Mouse (Mus musculus): Measurements from ENCODE around the gene Atp6ap1. TPM values are rescaled to one million over a fixed set of nuclear protein-coding genes. Genes with fewer than 3 reads are reported as not detected.
A peak's percentile ranks its signal among the peaks of the same experiment; 100 is the strongest.

Gene Atp6ap1
- polyA plus RNA-seq, 1 experiment from 2014 or later, result 120 TPM

DNA sequence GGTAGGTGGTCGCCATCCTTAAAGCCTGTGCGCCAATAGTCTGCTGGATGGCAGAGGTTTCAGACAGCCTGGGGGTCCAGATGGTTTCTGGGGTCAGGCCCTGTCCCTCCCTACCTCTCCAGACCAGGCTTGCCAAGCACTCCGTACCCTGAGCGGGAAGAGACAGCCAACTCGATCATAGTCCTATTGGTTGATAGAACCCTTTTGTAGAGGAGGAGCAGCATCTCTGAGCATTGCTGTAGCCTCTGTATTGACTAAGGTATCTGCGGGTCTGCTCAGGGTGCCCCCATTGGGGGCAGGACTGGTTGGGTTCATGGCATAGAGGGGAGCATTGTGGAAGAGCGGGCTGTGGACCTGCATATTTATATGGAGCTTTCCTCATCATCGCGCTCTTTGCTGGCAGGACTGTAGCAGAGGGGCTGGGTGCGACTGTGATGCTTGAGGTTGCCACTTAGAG is 32.3 kb downstream of the Atp6ap1 start:
- H3K27me3 ChIP-seq (replicated peaks), result no peaks in the 10 kb centered on the region
- 22% methylated on average over 10 of the region's 10 CpGs for WGBS
- peaks cover 11% of the 10 kb centered on the region; the same call in 1 of the 2 replicates for H3K4me1 ChIP-seq (replicated peaks)
- H3K9ac ChIP-seq, result peak overlapping the region; percentile 56
- H3K4me3 ChIP-seq (replicated peaks), result peak overlapping the region; percentile 44
- H3K36me3 ChIP-seq, result no peaks in the 10 kb centered on the region
- peak overlapping the region; percentile 62 for H3K4me2 ChIP-seq (replicated peaks)
- peak; percentile 52 for ATAC-seq
- no peak overlapping the region for H3K27ac ChIP-seq
- no peaks in the 10 kb centered on the region for H3K9me3 ChIP-seq

DNA sequence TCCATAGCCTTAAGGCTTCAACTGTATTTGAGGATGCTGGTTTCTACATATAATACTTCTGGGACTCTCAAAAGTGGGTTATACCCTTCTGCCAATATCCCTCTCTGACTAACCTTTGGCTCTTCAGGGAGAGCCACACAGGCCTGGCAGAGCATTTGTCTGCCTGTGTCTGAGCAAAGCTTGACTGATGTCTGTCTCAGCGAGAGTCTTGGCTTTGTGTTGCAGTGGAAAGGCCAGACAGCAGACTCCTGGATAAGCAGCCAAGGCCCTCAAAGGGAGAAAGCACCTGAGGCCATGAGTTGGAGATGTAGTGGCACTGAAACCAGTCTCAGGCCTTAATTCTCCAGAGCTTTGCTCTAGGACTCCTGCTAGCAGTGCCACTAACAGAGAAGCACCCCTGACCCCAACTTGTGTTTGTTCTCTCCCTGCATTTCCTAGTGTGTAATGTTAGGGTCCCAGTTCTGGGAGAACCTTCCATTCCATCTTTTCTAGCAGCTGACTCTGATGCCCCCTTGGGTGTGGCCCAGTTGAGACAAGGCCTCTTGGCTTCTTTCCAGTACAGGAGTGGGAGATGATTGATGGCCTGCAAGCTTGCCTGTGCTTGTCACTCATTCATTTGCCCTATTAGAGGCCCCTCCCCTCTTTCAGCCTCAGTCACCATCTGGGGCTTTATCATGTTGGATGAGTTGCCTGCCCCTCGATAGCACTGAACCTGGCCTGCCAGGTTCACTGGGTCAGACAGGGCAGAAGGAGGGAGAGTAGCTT is 33.5 kb downstream of the Atp6ap1 start:
- peak overlapping the region; percentile 62 for H3K4me2 ChIP-seq (replicated peaks)
- H3K4me3 ChIP-seq (replicated peaks), result no peak overlapping the region; the same call in 1 of the 2 replicates

GRCm38 (mm10) chrX:74352645-74353466 is 56.0 kb downstream of the Atp6ap1 start:
- Histone ChIP-seq H3K9ac (peak overlapping the region; percentile 48), H3K4me1 (replicated peaks) (no peaks in the 10 kb centered on the region), H3K9me3 (no peaks in the 10 kb centered on the region), H3K27ac (no peak overlapping the region), H3K27me3 (replicated peaks) (no peaks in the 10 kb centered on the region), H3K4me3 (replicated peaks) (peak overlapping the region; percentile 42), H3K4me2 (replicated peaks) (peak overlapping the region; percentile 64), H3K36me3 (no peaks in the 10 kb centered on the region)
- WGBS, result 24% methylated on average over 13 of the region's 13 CpGs
- peak; percentile 65 for ATAC-seq

More for the DNA sequence above, 33.5 kb downstream of the Atp6ap1 start:
- Histone ChIP-seq H3K4me1 (replicated peaks) (peaks cover 11% of the 10 kb centered on the region; the same call in 1 of the 2 replicates), H3K9ac (no peak overlapping the region; the same call in 1 of the 2 replicates), H3K36me3 (no peaks in the 10 kb centered on the region), H3K27ac (no peak overlapping the region), H3K27me3 (replicated peaks) (no peaks in the 10 kb centered on the region), H3K9me3 (no peaks in the 10 kb centered on the region)
- ATAC-seq, result no peak
- WGBS, result 30% methylated on average over 2 of the region's 2 CpGs

DNA sequence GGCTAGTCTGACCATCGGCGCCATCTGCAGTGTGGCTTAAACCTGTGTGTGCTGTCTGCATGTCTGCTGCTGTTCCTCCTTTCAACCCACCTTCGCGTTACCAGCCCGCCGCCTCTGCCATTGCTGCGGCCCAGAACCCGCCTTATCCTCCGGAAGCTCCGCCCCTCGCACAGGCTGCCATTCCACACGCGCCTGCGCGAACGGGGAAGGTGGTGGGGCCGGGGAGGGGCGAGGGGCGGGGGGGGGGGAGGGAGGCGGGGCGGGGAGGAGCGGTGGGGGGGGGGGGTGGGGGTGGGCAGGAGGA is 56.5 kb downstream of the Atp6ap1 start, which contains the start of gene Lage3:
Lage3 (minus strand) TSS at position 152 of the 304 bp plus-strand sequence.
- WGBS, result 16% methylated on average over 12 of the region's 22 CpGs
- Histone ChIP-seq H3K4me1 (replicated peaks) (no peaks in the 10 kb centered on the region), H3K36me3 (no peaks in the 10 kb centered on the region), H3K9ac (peak within 1 kb of the TSS; percentile 48), H3K27ac (no peak within 1 kb of the TSS), H3K4me3 (replicated peaks) (peak within 1 kb of the TSS; percentile 42), H3K9me3 (no peaks in the 10 kb centered on the region), H3K27me3 (replicated peaks) (no peaks in the 10 kb centered on the region), H3K4me2 (replicated peaks) (peak within 1 kb of the TSS; percentile 64)
- peak; percentile 88 for ATAC-seq

Other genes with a start within 250 kb of the Atp6ap1 start
- gene Opn1mw, start 169.6 kb upstream of the Atp6ap1 start, polyA plus RNA-seq (2015; fragmentation: Nextera tagmentation; extraction: Ambion mirVana), result not detected in 2 replicates
- gene Mecp2, start 161.7 kb upstream of the Atp6ap1 start, polyA plus RNA-seq (2015; fragmentation: Nextera tagmentation; extraction: Ambion mirVana), result 10.7 and 10.9 TPM in 2 replicates
- not detected in 2 replicates for gene Tex28, start 129.3 kb upstream of the Atp6ap1 start, polyA plus RNA-seq (2015; fragmentation: Nextera tagmentation; extraction: Ambion mirVana)
- not detected in 2 replicates for gene Tktl1, start 119.8 kb upstream of the Atp6ap1 start, polyA plus RNA-seq (2015; fragmentation: Nextera tagmentation; extraction: Ambion mirVana)
- gene Flna, start 47.3 kb upstream of the Atp6ap1 start, polyA plus RNA-seq (2015; fragmentation: Nextera tagmentation; extraction: Ambion mirVana), result 274 and 316 TPM in 2 replicates
- 21.7 and 25.7 TPM in 2 replicates for gene Emd, start 42.4 kb upstream of the Atp6ap1 start, polyA plus RNA-seq (2015; fragmentation: Nextera tagmentation; extraction: Ambion mirVana)
- 818 and 879 TPM in 2 replicates for gene Rpl10, start 26.3 kb upstream of the Atp6ap1 start, polyA plus RNA-seq (2015; fragmentation: Nextera tagmentation; extraction: Ambion mirVana)
- gene Taz, start 15.2 kb upstream of the Atp6ap1 start, polyA plus RNA-seq (2015; fragmentation: Nextera tagmentation; extraction: Ambion mirVana), result 74.9 and 81.1 TPM in 2 replicates
- 11.0 TPM in 2 replicates for gene Dnase1l1, start 14.8 kb upstream of the Atp6ap1 start, polyA plus RNA-seq (2015; fragmentation: Nextera tagmentation; extraction: Ambion mirVana)
- gene Gdi1, start 7.9 kb downstream of the Atp6ap1 start, polyA plus RNA-seq (2015; fragmentation: Nextera tagmentation; extraction: Ambion mirVana), result 158 and 168 TPM in 2 replicates
- 58.8 and 60.0 TPM in 2 replicates for gene Fam50a, start 15.9 kb downstream of the Atp6ap1 start, polyA plus RNA-seq (2015; fragmentation: Nextera tagmentation; extraction: Ambion mirVana)
- gene Plxna3, start 32.0 kb downstream of the Atp6ap1 start, polyA plus RNA-seq (2015; fragmentation: Nextera tagmentation; extraction: Ambion mirVana), result 7.3 and 8.5 TPM in 2 replicates
- 91.5 and 104 TPM in 2 replicates for gene Lage3, start 56.5 kb downstream of the Atp6ap1 start, polyA plus RNA-seq (2015; fragmentation: Nextera tagmentation; extraction: Ambion mirVana)
- 65.1 and 66.8 TPM in 2 replicates for gene Ubl4a, start 76.1 kb downstream of the Atp6ap1 start, polyA plus RNA-seq (2015; fragmentation: Nextera tagmentation; extraction: Ambion mirVana)
- gene Slc10a3, start 76.3 kb downstream of the Atp6ap1 start, polyA plus RNA-seq (2015; fragmentation: Nextera tagmentation; extraction: Ambion mirVana), result 15.9 and 16.6 TPM in 2 replicates
- 29.5 and 32.0 TPM in 2 replicates for gene Fam3a, start 96.2 kb downstream of the Atp6ap1 start, polyA plus RNA-seq (2015; fragmentation: Nextera tagmentation; extraction: Ambion mirVana)
- 18.4 and 19.7 TPM in 2 replicates for gene Ikbkg, start 96.2 kb downstream of the Atp6ap1 start, polyA plus RNA-seq (2015; fragmentation: Nextera tagmentation; extraction: Ambion mirVana)
- gene G6pdx, start 132.1 kb downstream of the Atp6ap1 start, polyA plus RNA-seq (2015; fragmentation: Nextera tagmentation; extraction: Ambion mirVana), result 45.9 and 46.3 TPM in 2 replicates
- gene Gm6880, start 184.3 kb downstream of the Atp6ap1 start, polyA plus RNA-seq (2015; fragmentation: Nextera tagmentation; extraction: Ambion mirVana), result not detected in 2 replicates

Measured in intestine, embryonic 15.5 days (tissue).